Mouse (Mus musculus): ENCODE measurements at regions not wholly inside any gene's neighbourhood (a gene's known extent, or its start where the extent isn't known, plus 50 kb on each side); places are given as distances from the start of the nearest gene placed in this dataset.

DNA sequence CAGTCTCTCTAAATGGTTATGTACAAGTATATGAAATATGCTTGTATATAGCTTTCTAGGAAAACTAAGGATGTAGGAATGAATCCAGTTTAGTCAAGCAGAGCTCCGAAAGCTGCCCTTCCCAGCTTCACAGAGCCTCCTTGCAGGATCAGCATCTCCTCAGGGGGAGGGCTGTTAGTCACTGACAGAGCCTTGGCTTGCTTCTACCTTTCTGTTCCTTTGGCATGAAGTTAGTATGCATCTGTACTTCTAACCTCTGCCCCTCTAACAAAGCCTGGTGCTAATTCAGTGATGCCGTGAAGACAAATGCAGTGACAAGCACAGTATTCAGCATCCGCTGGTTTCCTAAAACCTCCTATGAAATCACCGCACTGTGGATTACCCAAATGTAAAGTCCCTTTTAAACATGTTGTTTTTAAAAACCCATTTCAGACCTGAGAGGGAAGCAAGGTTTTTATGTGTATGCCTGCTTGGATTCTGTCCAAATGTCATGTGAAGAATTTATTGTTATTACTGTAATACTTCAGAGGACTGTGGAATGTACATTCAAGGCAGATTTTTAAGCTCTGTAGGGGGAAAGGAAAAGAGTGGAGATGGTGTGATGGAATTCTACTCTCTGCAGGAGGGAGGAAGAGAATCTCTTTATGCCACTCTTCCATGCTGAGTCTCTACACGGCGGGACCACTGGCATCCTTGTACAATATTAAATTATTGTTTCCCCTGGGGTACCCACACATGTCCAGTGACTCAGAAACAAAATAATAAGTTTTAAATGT, 86.1 kb upstream of the Dkk2 start:
- 38% methylated on average over 6 of the region's 6 CpGs for WGBS

DNA sequence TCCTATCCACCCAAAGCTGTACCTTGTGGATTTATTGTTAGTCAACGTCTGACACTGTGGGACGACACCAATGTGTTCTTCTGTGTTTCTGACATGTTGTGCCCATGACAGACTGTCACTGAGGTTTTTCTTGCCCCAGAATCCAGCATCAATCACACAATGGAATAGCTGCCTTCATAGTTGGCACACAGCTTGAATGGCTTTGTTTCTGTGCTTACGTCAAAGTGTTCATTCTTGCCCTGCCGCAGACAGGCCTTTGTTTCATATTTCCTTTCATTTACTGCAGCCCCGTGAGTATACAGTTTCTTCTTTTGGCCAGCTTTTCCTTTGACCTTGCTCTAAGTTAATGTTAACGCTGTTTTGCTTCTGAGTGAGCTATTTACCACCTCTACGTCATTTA, 78.9 kb upstream of the Dkk2 start:
- Histone ChIP-seq H3K9me3 (ENCODE audit: control insufficient read depth, low read length) (no peaks in the 10 kb centered on the region), H3K27me3 (ENCODE audit: control insufficient read depth, insufficient read depth, low read length) (no peaks in the 10 kb centered on the region), H3K4me3 (replicated peaks; ENCODE audit: low read depth, low read length) (no peak overlapping the region), H3K27ac (replicated peaks; ENCODE audit: low read depth, low read length) (no peak overlapping the region), H3K4me2 (ENCODE audit: low read length) (no peak overlapping the region), H3K36me3 (ENCODE audit: control insufficient read depth, insufficient read depth, low read length) (no peaks in the 10 kb centered on the region), H3K4me1 (ENCODE audit: control insufficient read depth, insufficient read depth, low read length) (no peaks in the 10 kb centered on the region), H3K9ac (replicated peaks; ENCODE audit: low read length) (no peak overlapping the region)
- ATAC-seq (ENCODE audit: low FRiP score, low TSS enrichment) (no peak), DNase-seq (no peak)
- WGBS, result 28% methylated on average over 7 of the region's 7 CpGs

More for the DNA sequence above, 86.1 kb upstream of the Dkk2 start:
- Histone ChIP-seq H3K4me3 (replicated peaks; ENCODE audit: low read depth, low read length) (no peak overlapping the region), H3K36me3 (ENCODE audit: control insufficient read depth, insufficient read depth, low read length) (no peaks in the 10 kb centered on the region), H3K27ac (replicated peaks; ENCODE audit: low read depth, low read length) (no peak overlapping the region), H3K9ac (replicated peaks; ENCODE audit: low read length) (no peak overlapping the region), H3K9me3 (ENCODE audit: control insufficient read depth, low read length) (no peaks in the 10 kb centered on the region), H3K27me3 (ENCODE audit: control insufficient read depth, insufficient read depth, low read length) (no peaks in the 10 kb centered on the region), H3K4me1 (ENCODE audit: control insufficient read depth, insufficient read depth, low read length) (0 out of 2 replicates have a peak, but pooled peaks cover 3% of the 10 kb centered on the region), H3K4me2 (ENCODE audit: low read length) (no peak overlapping the region)
- DNase-seq, result peak; percentile 23
- ATAC-seq (ENCODE audit: low FRiP score, low TSS enrichment), result no peak

DNA sequence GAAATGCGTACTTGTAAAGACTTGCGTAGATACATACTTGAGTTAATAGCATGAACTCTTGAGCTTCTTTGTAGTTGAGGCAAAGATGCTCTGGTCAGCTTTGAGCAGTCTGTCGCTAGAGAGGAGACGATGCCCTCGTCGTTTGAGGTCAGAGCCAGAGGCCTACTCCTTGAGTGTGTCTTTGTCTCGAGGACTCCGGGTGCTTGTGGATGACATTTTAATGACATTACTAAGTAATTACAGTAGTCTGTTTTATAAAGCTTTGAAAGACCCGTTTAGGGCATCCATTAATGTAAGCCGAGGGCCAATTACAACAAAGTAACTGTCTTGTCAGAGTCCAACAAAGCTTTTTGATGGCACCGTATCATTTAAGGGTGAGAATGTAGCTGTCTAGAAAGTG, 78.2 kb upstream of the Dkk2 start:
- ATAC-seq (ENCODE audit: low FRiP score, low TSS enrichment) (no peak), DNase-seq (no peak)
- Histone ChIP-seq H3K27me3 (ENCODE audit: control insufficient read depth, insufficient read depth, low read length) (no peaks in the 10 kb centered on the region), H3K9me3 (ENCODE audit: control insufficient read depth, low read length) (no peaks in the 10 kb centered on the region), H3K27ac (replicated peaks; ENCODE audit: low read depth, low read length) (no peak overlapping the region), H3K36me3 (ENCODE audit: control insufficient read depth, insufficient read depth, low read length) (no peaks in the 10 kb centered on the region), H3K4me1 (ENCODE audit: control insufficient read depth, insufficient read depth, low read length) (no peaks in the 10 kb centered on the region), H3K9ac (replicated peaks; ENCODE audit: low read length) (no peak overlapping the region), H3K4me3 (replicated peaks; ENCODE audit: low read depth, low read length) (no peak overlapping the region), H3K4me2 (ENCODE audit: low read length) (no peak overlapping the region)
- 81% methylated on average over 11 of the region's 11 CpGs for WGBS

DNA sequence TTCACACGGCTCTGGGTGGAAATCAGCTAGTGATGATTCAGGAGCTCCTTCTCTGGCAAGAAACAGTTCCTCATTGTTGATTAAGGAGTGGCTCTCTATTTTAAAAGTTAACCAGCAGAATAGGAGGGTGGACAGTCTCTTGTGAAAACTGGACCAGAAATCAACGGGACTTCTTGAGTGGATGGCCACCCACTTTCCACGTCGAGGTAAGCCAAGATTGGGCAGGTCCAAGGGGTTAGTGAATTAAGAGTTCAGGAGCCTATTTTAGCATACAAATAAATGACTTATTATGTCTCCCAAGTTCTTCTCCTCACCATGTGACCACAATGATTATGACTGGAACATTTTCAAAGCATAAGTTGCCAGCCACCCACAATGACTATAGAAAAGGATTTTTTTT, 77.7 kb upstream of the Dkk2 start:
- Histone ChIP-seq H3K9me3 (ENCODE audit: control insufficient read depth, low read length) (no peaks in the 10 kb centered on the region), H3K36me3 (ENCODE audit: control insufficient read depth, insufficient read depth, low read length) (no peaks in the 10 kb centered on the region), H3K27ac (replicated peaks; ENCODE audit: low read depth, low read length) (no peak overlapping the region), H3K4me2 (ENCODE audit: low read length) (no peak overlapping the region), H3K27me3 (ENCODE audit: control insufficient read depth, insufficient read depth, low read length) (no peaks in the 10 kb centered on the region), H3K4me1 (ENCODE audit: control insufficient read depth, insufficient read depth, low read length) (no peaks in the 10 kb centered on the region), H3K9ac (replicated peaks; ENCODE audit: low read length) (no peak overlapping the region), H3K4me3 (replicated peaks; ENCODE audit: low read depth, low read length) (no peak overlapping the region)
- no peak for ATAC-seq (ENCODE audit: low FRiP score, low TSS enrichment)
- DNase-seq, result no peak
- 83% methylated on average over 4 of the region's 4 CpGs for WGBS

DNA sequence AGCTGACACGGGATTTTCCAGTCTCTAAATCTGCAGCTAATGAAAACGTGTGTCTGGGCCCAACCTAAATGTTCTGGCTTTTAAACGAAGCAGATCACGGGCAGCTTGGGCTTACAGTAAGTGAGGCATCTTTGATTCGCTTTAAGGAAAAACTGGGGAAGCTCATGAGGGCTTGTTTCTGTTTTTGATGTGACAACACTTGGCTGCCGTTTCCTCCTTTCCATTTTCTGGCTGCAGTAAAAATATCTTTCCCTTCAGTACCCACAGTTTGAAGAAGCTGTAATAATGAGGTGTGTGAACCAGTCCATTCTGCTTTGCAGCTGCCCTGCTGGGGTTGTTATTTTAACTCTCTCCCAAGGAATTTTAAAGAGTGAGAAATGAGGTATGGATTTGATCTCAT, 69.9 kb upstream of the Dkk2 start:
- no peak for ATAC-seq (ENCODE audit: low FRiP score, low TSS enrichment)
- H3K27ac ChIP-seq (replicated peaks; ENCODE audit: low read depth, low read length), result peak overlapping the region; percentile 60; the same call in 1 of the 2 replicates

DNA sequence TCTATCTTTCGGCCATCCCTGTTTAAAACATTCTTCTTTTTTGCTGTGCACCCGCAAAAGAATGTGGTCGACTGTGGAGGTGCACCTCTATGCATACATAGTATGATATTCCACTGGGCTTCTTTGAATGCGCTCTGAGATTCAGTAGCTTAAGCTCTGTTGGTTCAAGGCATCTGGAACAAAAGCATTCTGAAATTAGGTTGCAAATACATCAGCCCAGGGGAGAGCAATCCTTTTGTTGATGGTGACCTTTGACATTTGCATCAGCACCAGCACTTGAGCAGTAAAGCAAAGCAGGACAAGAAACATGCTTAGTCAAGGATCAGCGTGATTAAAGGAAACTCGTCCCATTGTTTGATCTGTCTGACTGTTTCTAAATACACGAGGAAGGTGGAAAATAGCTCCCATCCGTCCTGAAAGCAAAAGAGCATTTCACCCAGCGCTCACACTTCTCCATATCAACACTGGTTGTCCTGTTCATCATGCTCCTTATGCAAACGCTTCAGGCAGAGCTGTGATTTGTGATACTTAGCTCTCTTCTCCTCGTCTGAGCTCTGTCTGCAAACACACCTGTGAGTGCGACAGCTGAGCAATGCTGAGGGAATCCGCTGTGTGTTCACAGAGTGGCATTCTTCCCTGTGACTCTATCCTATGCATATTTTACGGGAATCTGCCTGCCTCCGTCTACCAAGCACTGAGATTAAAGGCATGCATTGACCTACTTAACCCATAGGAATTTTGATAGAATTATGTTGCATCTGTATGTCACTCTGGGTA, 67.4 kb upstream of the Dkk2 start:
- DNase-seq, result peak; percentile 56
- Histone ChIP-seq H3K27me3 (ENCODE audit: control insufficient read depth, insufficient read depth, low read length) (no peaks in the 10 kb centered on the region), H3K27ac (replicated peaks; ENCODE audit: low read depth, low read length) (no peak overlapping the region), H3K9me3 (ENCODE audit: control insufficient read depth, low read length) (no peaks in the 10 kb centered on the region), H3K36me3 (ENCODE audit: control insufficient read depth, insufficient read depth, low read length) (no peaks in the 10 kb centered on the region), H3K4me1 (ENCODE audit: control insufficient read depth, insufficient read depth, low read length) (peaks cover 18% of the 10 kb centered on the region), H3K9ac (replicated peaks; ENCODE audit: low read length) (peak overlapping the region; percentile 20; the same call in 1 of the 2 replicates), H3K4me2 (ENCODE audit: low read length) (peak overlapping the region; percentile 38), H3K4me3 (replicated peaks; ENCODE audit: low read depth, low read length) (no peak overlapping the region)
- 3% methylated on average over 15 of the region's 15 CpGs for WGBS
- ATAC-seq (ENCODE audit: low FRiP score, low TSS enrichment), result peak; percentile 47

More for the DNA sequence above, 69.9 kb upstream of the Dkk2 start:
- no peaks in the 10 kb centered on the region for H3K36me3 ChIP-seq (ENCODE audit: control insufficient read depth, insufficient read depth, low read length)
- no peaks in the 10 kb centered on the region for H3K27me3 ChIP-seq (ENCODE audit: control insufficient read depth, insufficient read depth, low read length)
- H3K4me2 ChIP-seq (ENCODE audit: low read length), result peak overlapping the region; percentile 15
- H3K4me3 ChIP-seq (replicated peaks; ENCODE audit: low read depth, low read length), result no peak overlapping the region
- whole genome bisulfite sequencing, result 17% methylated on average over 6 of the region's 6 CpGs
- H3K9me3 ChIP-seq (ENCODE audit: control insufficient read depth, low read length), result no peaks in the 10 kb centered on the region
- peaks cover 18% of the 10 kb centered on the region for H3K4me1 ChIP-seq (ENCODE audit: control insufficient read depth, insufficient read depth, low read length)
- DNase-seq, result peak; percentile 38
- H3K9ac ChIP-seq (replicated peaks; ENCODE audit: low read length), result no peak overlapping the region

DNA sequence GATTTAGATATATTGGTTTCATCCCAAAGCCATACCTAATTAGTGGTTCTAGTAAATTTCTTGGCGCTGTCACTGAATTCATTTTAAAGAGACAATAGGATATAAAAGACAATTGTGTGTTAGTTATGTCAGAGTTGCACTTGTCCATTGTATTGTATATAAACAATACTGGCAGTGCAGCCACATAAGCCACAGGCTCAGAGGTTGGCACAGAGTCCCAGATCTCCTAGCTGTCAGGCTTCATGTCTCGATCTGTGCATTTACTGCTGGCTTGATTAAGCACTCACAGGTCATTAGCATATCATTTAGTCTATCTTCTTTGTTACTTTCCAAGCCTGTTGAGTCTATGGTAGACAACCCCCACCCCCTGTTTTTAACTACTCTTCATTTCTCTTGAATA, 66.6 kb upstream of the Dkk2 start:
- no peak for DNase-seq
- Histone ChIP-seq H3K27ac (replicated peaks; ENCODE audit: low read depth, low read length) (no peak overlapping the region), H3K4me3 (replicated peaks; ENCODE audit: low read depth, low read length) (no peak overlapping the region), H3K9me3 (ENCODE audit: control insufficient read depth, low read length) (no peaks in the 10 kb centered on the region), H3K9ac (replicated peaks; ENCODE audit: low read length) (no peak overlapping the region), H3K4me2 (ENCODE audit: low read length) (no peak overlapping the region), H3K4me1 (ENCODE audit: control insufficient read depth, insufficient read depth, low read length) (peaks cover 18% of the 10 kb centered on the region), H3K36me3 (ENCODE audit: control insufficient read depth, insufficient read depth, low read length) (no peaks in the 10 kb centered on the region), H3K27me3 (ENCODE audit: control insufficient read depth, insufficient read depth, low read length) (no peaks in the 10 kb centered on the region)
- peak; percentile 31; the same call in 1 of the 2 replicates for ATAC-seq (ENCODE audit: low FRiP score, low TSS enrichment)
- 18% methylated on average over 2 of the region's 2 CpGs for WGBS

DNA sequence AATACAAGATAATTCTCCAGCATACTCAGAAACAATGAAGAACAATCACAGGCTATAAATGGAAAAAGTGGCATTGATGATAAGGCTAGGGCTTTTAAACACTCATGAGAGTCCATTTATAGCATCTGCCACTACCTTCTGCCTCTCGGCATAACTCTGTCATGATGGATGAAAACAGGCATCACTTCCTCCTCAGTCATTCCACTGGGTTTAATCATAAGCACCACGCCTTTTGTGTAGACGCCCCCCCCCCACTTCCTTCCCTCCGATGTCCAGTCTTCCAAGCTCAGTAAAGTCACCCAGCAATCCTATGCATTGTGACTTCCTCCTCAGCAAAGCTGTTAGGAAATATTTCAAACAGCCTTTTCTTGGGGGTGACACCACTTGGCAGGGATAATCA, 63.1 kb upstream of the Dkk2 start:
- H3K27me3 ChIP-seq (ENCODE audit: control insufficient read depth, insufficient read depth, low read length), result no peaks in the 10 kb centered on the region
- H3K4me2 ChIP-seq (ENCODE audit: low read length), result no peak overlapping the region
- H3K27ac ChIP-seq (replicated peaks; ENCODE audit: low read depth, low read length), result no peak overlapping the region
- H3K9ac ChIP-seq (replicated peaks; ENCODE audit: low read length), result no peak overlapping the region
- 89% methylated on average over 4 of the region's 4 CpGs for WGBS
- H3K4me3 ChIP-seq (replicated peaks; ENCODE audit: low read depth, low read length), result no peak overlapping the region
- ATAC-seq (ENCODE audit: low FRiP score, low TSS enrichment) (no peak), DNase-seq (no peak)
- no peaks in the 10 kb centered on the region for H3K9me3 ChIP-seq (ENCODE audit: control insufficient read depth, low read length)
- no peaks in the 10 kb centered on the region for H3K36me3 ChIP-seq (ENCODE audit: control insufficient read depth, insufficient read depth, low read length)
- H3K4me1 ChIP-seq (ENCODE audit: control insufficient read depth, insufficient read depth, low read length), result peaks cover 12% of the 10 kb centered on the region

All from midbrain, embryonic 14.5 days (tissue).